Mouse (Mus musculus) small intestine, adult 2 months (tissue): ENCODE measurements at regions not wholly inside any gene's neighbourhood (a gene's known extent, or its start where the extent isn't known, plus 50 kb on each side); places are given as distances from the start of the nearest gene placed in this dataset.

Experiments
- H3K27ac ChIP-seq: fragments of 200-500 bp; 2 replicates; pipeline ENCODE4 v1.5.1; 2012; ENCODE audit warnings: low read depth, low read length, control low read depth, inconsistent platforms; ENCODE audit not compliant: insufficient read depth
- H3K27me3 ChIP-seq: fragments of 200-500 bp; 2 replicates; pipeline ENCODE4 v1.6.1; 2012; ENCODE audit warnings: mild to moderate bottlenecking, moderate library complexity, low read length, inconsistent platforms; ENCODE audit not compliant: control insufficient read depth, insufficient read depth
- H3K36me3 ChIP-seq: fragments of 200-500 bp; 2 replicates; pipeline ENCODE4 v1.6.1; 2012; ENCODE audit warnings: mild to moderate bottlenecking, low read length, control low read depth, inconsistent platforms; ENCODE audit not compliant: control insufficient read depth, insufficient read depth
- H3K4me1 ChIP-seq: fragments of 200-500 bp; 2 replicates; pipeline ENCODE4 v1.6.1; 2012; ENCODE audit warnings: low read length, inconsistent platforms, mixed read lengths; ENCODE audit not compliant: control insufficient read depth, insufficient read depth, insufficient read length
- H3K4me3 ChIP-seq: fragments of 200-500 bp; 2 replicates; pipeline ENCODE4 v1.5.1; 2012; ENCODE audit warnings: low read depth, mild to moderate bottlenecking, control low read depth, inconsistent platforms, low read length, moderate library complexity
- CTCF ChIP-seq: fragments of 200-500 bp; IDR thresholded peaks from 2 replicates; pipeline ENCODE4 v1.5.1; 2012; ENCODE audit warnings: low read depth, mild to moderate bottlenecking, control low read depth, inconsistent platforms, low read length, moderate library complexity, mixed read lengths; ENCODE audit not compliant: insufficient replicate concordance, insufficient read length; ENCODE audit errors: extremely low read depth
- POLR2A ChIP-seq: fragments of 200-500 bp; IDR thresholded peaks from 2 replicates; pipeline ENCODE4 v1.6.1; 2012; ENCODE audit warnings: low read depth, mild to moderate bottlenecking, control low read depth, inconsistent platforms, low read length, moderate library complexity
- WGBS: fragments of 180-500 bp; shearing (Covaris S2); methylation state at CpG from one replicate; pipeline ENCODE4 v1.1.7; 2018; 5-methylcytosine and 5-hydroxymethylcytosine counted together

- no peak overlapping the region for H3K4me3 ChIP-seq
- WGBS = 82% methylated on average over 4 of the region's 4 CpGs
- TF ChIP-seq POLR2A = no peak
- no peak for TF ChIP-seq CTCF
- H3K36me3 ChIP-seq = no peaks in the 10 kb centered on the region
- no peaks in the 10 kb centered on the region for H3K4me1 ChIP-seq
- no peaks in the 10 kb centered on the region for H3K27me3 ChIP-seq
- no peak overlapping the region for H3K27ac ChIP-seq
These were observed 260.9 kb downstream of the Olfm4 start for GRCm38 (mm10) chr14:80244640-80245302.

GRCm38 (mm10) chr14:80247575-80247974 is 263.7 kb downstream of the Olfm4 start:
- no peak overlapping the region for H3K27ac ChIP-seq
- no peaks in the 10 kb centered on the region for H3K36me3 ChIP-seq
- H3K4me1 ChIP-seq = no peaks in the 10 kb centered on the region
- H3K4me3 ChIP-seq = no peak overlapping the region
- no peak for TF ChIP-seq POLR2A
- no peak for TF ChIP-seq CTCF
- WGBS = 86% methylated on average over 2 of the region's 2 CpGs
- no peaks in the 10 kb centered on the region for H3K27me3 ChIP-seq

GRCm38 (mm10) chr14:80249882-80250281 is 266.0 kb downstream of the Olfm4 start:
- Histone ChIP-seq H3K4me1 (no peaks in the 10 kb centered on the region), H3K27me3 (no peaks in the 10 kb centered on the region), H3K27ac (no peak overlapping the region), H3K36me3 (no peaks in the 10 kb centered on the region), H3K4me3 (no peak overlapping the region)
- no peak for TF ChIP-seq POLR2A
- no peak for TF ChIP-seq CTCF
- WGBS = 93% methylated on average over 1 of the region's 1 CpGs

- no peaks in the 10 kb centered on the region for H3K36me3 ChIP-seq
- H3K4me3 ChIP-seq = no peak overlapping the region
- H3K4me1 ChIP-seq = no peaks in the 10 kb centered on the region
- no peak for TF ChIP-seq POLR2A
- TF ChIP-seq CTCF = no peak
- no peaks in the 10 kb centered on the region for H3K27me3 ChIP-seq
- no peak overlapping the region for H3K27ac ChIP-seq
- 39% methylated on average over 3 of the region's 3 CpGs for WGBS
These were observed 273.2 kb downstream of the Olfm4 start for GRCm38 (mm10) chr14:80257086-80257485.

GRCm38 (mm10) chr14:80263173-80263572 is 279.3 kb downstream of the Olfm4 start:
- 71% methylated on average over 8 of the region's 8 CpGs for WGBS
- Histone ChIP-seq H3K4me3 (no peak overlapping the region), H3K27me3 (no peaks in the 10 kb centered on the region), H3K4me1 (no peaks in the 10 kb centered on the region), H3K36me3 (no peaks in the 10 kb centered on the region), H3K27ac (no peak overlapping the region)
- TF ChIP-seq CTCF (no peak), POLR2A (no peak)

GRCm38 (mm10) chr14:80265081-80265480 is 281.2 kb downstream of the Olfm4 start:
- Histone ChIP-seq H3K4me1 (no peaks in the 10 kb centered on the region), H3K27me3 (no peaks in the 10 kb centered on the region), H3K27ac (no peak overlapping the region), H3K4me3 (no peak overlapping the region), H3K36me3 (no peaks in the 10 kb centered on the region)
- WGBS = 88% methylated on average over 7 of the region's 7 CpGs
- TF ChIP-seq POLR2A = no peak
- TF ChIP-seq CTCF = no peak

- H3K27ac ChIP-seq = no peak overlapping the region
- H3K4me1 ChIP-seq = no peaks in the 10 kb centered on the region
- no peaks in the 10 kb centered on the region for H3K36me3 ChIP-seq
- no peak overlapping the region for H3K4me3 ChIP-seq
- no peaks in the 10 kb centered on the region for H3K27me3 ChIP-seq
- 48% methylated on average over 7 of the region's 7 CpGs for WGBS
- TF ChIP-seq POLR2A = no peak
- no peak for TF ChIP-seq CTCF
These were observed 285.5 kb downstream of the Olfm4 start for GRCm38 (mm10) chr14:80269179-80269951.

GRCm38 (mm10) chr14:80270063-80270462 is 286.2 kb downstream of the Olfm4 start:
- no peaks in the 10 kb centered on the region for H3K36me3 ChIP-seq
- WGBS = 69% methylated on average over 13 of the region's 13 CpGs
- H3K27ac ChIP-seq = no peak overlapping the region
- H3K4me3 ChIP-seq = no peak overlapping the region
- no peaks in the 10 kb centered on the region for H3K4me1 ChIP-seq
- H3K27me3 ChIP-seq = no peaks in the 10 kb centered on the region
- TF ChIP-seq POLR2A = no peak
- no peak for TF ChIP-seq CTCF
